Mouse (Mus musculus) urinary bladder, postnatal 36 days (tissue): Measurements from ENCODE around the gene Nupl1.

Experiments
- DNase-seq, 2 experiments: peaks; one replicate each; pipeline ENCODE4 v3.0.0; 2022; ENCODE audit warnings: low spot score in 2 of 2, mixed read lengths in 1 of 2

Gene Nupl1

GRCm38 (mm10) chr14:60251281-60252003, at the start of gene Nupl1, which contains the start of gene Gm49336:
Gene Nupl1, minus strand, starts transcription at chr14:60251431.
Gene Gm49336, minus strand, starts transcription at chr14:60251507.
- DNase-seq = peak; percentile 94 to 98

GRCm38 (mm10) chr14:60301024-60301423, 49.8 kb upstream of the Nupl1 start:
- DNase-seq = no peak

- DNase-seq = no peak
These were observed 49.2 kb upstream of the Nupl1 start for GRCm38 (mm10) chr14:60300224-60300991.

GRCm38 (mm10) chr14:60295531-60295930, 44.3 kb upstream of the Nupl1 start:
- no peak for DNase-seq

- no peak for DNase-seq
These were observed 39.1 kb upstream of the Nupl1 start for GRCm38 (mm10) chr14:60290363-60290762.

- DNase-seq = peak; percentile 37 to 56
These were observed 35.1 kb upstream of the Nupl1 start for GRCm38 (mm10) chr14:60286194-60286863.

- DNase-seq = no peak
These were observed 24.4 kb upstream of the Nupl1 start for GRCm38 (mm10) chr14:60275301-60276276.

GRCm38 (mm10) chr14:60273346-60273745, 22.1 kb upstream of the Nupl1 start:
- no peak for DNase-seq

- no peak for DNase-seq
These were observed 18.1 kb upstream of the Nupl1 start for GRCm38 (mm10) chr14:60269333-60269732.

- peak; percentile 84 to 92 for DNase-seq
These were observed 14.0 kb upstream of the Nupl1 start, which contains the start of gene Mtmr6 for GRCm38 (mm10) chr14:60264990-60265876. Gene Mtmr6, plus strand, starts transcription at chr14:60265228.

- DNase-seq = no peak
These were observed 11.1 kb upstream of the Nupl1 start for GRCm38 (mm10) chr14:60262316-60262715.

- DNase-seq = no peak
These were observed 6.6 kb upstream of the Nupl1 start for GRCm38 (mm10) chr14:60257851-60258250.

- no peak for DNase-seq
These were observed 5.9 kb upstream of the Nupl1 start for GRCm38 (mm10) chr14:60257101-60257500.

- no peak for DNase-seq
These were observed 5.1 kb upstream of the Nupl1 start for GRCm38 (mm10) chr14:60256356-60256755.

- DNase-seq = no peak
These were observed 3.5 kb upstream of the Nupl1 start for GRCm38 (mm10) chr14:60254774-60255173.

- DNase-seq = no peak
These were observed 2.2 kb upstream of the Nupl1 start for GRCm38 (mm10) chr14:60253466-60253865.

- no peak for DNase-seq
These were observed 1.1 kb upstream of the Nupl1 start for GRCm38 (mm10) chr14:60252004-60253000.

GRCm38 (mm10) chr14:60250879-60251278, 352 bp downstream of the Nupl1 start:
- DNase-seq = no peak

- DNase-seq = no peak
These were observed 865 bp downstream of the Nupl1 start for GRCm38 (mm10) chr14:60250366-60250765.
